Mouse (Mus musculus) liver, embryonic 14.5 days (tissue): ENCODE measurements around the gene Myb. TPM values are rescaled to one million over a fixed set of nuclear protein-coding genes. Genes with fewer than 3 reads are reported as not detected.

ENCODE experiments used
- ATAC-seq: fragments of 200-750 bp; cut with Nextera tagmentation; 2 replicates; pipeline ENCODE4 v1.8.0; 2017; ENCODE audit warnings: moderate number of reproducible peaks, mild to moderate bottlenecking, moderate library complexity; ENCODE audit not compliant: insufficient read depth
- DNase-seq, 3 experiments: peaks; one replicate each; pipeline ENCODE4 v3.0.0-alpha.2; 2012 to 2013; ENCODE audit warnings: low read depth in 3 of 3, low spot score in 3 of 3
- H3K27ac ChIP-seq: fragments of 300-500 bp; sonication (generic); 2 replicates; pipeline ENCODE4 v1.5.1; 2014; ENCODE audit warnings: moderate library complexity, mild to moderate bottlenecking, control low read depth, inconsistent platforms
- H3K27me3 ChIP-seq: fragments of 300-500 bp; sonication (generic); 2 replicates; pipeline ENCODE4 v1.6.1; 2014; ENCODE audit warnings: mild to moderate bottlenecking, low read length, moderate library complexity; ENCODE audit not compliant: control insufficient read depth, insufficient read depth
- H3K36me3 ChIP-seq: fragments of 300-500 bp; sonication (generic); replicated peaks from 2 replicates; pipeline ENCODE4 v1.6.1; 2014; ENCODE audit warnings: low read depth; ENCODE audit not compliant: control insufficient read depth, insufficient read depth
- H3K4me1 ChIP-seq, 2 experiments: fragments of 200-500 bp in 1 of 2; fragments of 300-500 bp in 1 of 2; sonication (generic) in 1 of 2; replicated peaks; 2 replicates each; pipeline ENCODE4 v1.6.1; 2012 to 2014; ENCODE audit warnings: antibody characterized with exemption in 1 of 2, inconsistent platforms in 1 of 2, low read length in 1 of 2; ENCODE audit not compliant: control insufficient read depth in 2 of 2, insufficient read depth in 2 of 2
- H3K4me2 ChIP-seq: fragments of 300-500 bp; sonication (generic); 2 replicates; pipeline ENCODE4 v1.6.1; 2014; ENCODE audit warnings: low read depth, mild to moderate bottlenecking, control low read depth, moderate library complexity
- H3K4me3 ChIP-seq, 2 experiments: fragments of 200-500 bp in 1 of 2; fragments of 300-500 bp in 1 of 2; sonication (generic) in 1 of 2; 2 replicates each; pipeline ENCODE4 v1.5.1; 2012 to 2014; ENCODE audit warnings: low read depth in 2 of 2, low read length in 2 of 2, mild to moderate bottlenecking in 2 of 2, control low read depth in 1 of 2, inconsistent platforms in 1 of 2, moderate library complexity in 1 of 2; ENCODE audit not compliant: insufficient read depth in 1 of 2
- H3K9ac ChIP-seq: fragments of 300-500 bp; sonication (generic); replicated peaks from 2 replicates; pipeline ENCODE4 v1.6.1; 2014; ENCODE audit warnings: mild to moderate bottlenecking, control low read depth, moderate library complexity
- H3K9me3 ChIP-seq: fragments of 300-500 bp; sonication (generic); 2 replicates; pipeline ENCODE4 v1.6.1; 2016; ENCODE audit warnings: low read length, mixed read lengths; ENCODE audit not compliant: control insufficient read depth
- CTCF ChIP-seq: IDR thresholded peaks from 2 replicates; pipeline ENCODE4 v1.5.1; 2016; ENCODE audit warnings: antibody characterized with exemption, low read depth, control low read depth
- EP300 ChIP-seq: IDR thresholded peaks from 2 replicates; pipeline ENCODE4 v1.6.1; 2016; ENCODE audit warnings: antibody characterized with exemption, low read depth
- WGBS: fragments of 180-500 bp; shearing (Covaris S2); extraction: QIAGEN DNeasy Blood & Tissue Kit; methylation state at CpG from one replicate; pipeline ENCODE4 v1.1.7; 2014; ENCODE audit not compliant: insufficient replicate concordance; 5-methylcytosine and 5-hydroxymethylcytosine counted together
- polyA plus RNA-seq, 2 experiments: library from polyadenylated mRNA; depleted of rRNA in 1 of 2; stranded (reverse) in 1 of 2; unstranded in 1 of 2; fragments of >200 nt; fragmentation: Nextera tagmentation in 1 of 2; extraction: Ambion mirVana in 1 of 2; gene quantifications; 2 replicates each; pipeline versions ENCODE4 v1.2.1 to v1.2.3; 2012 to 2014

Gene Myb
- polyA plus RNA-seq, 2 experiments = 11.7 to 16.9 TPM

DNA sequence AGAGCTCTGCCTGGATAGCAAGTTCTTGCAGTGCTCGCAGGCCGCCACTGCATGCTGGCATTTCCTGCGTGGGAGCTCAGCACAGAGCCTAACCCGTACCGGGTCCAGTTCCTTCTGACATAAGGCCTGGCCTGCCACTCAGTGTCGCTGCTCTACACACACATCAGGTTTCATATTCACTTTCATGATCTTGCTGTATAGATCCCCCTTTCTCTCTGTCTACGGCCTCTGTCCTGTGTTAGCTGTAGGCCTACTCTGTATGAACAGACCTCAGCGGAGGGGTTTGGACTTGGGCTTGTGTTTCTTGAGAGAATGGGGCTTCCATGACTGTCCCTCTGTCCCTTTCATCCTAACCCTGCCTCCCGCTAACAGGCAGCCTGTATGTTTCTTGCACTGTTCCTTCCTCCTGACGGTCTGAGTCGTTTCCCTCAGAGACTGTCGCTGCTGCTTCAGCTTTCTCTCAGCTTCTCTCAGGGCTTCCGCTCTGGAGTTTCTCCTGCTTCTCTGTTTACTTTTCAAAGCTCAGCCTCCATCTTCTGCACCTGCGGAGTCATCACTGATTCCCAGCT, 83.5 kb downstream of the Myb start:
- Histone ChIP-seq H3K36me3 (no peaks in the 10 kb centered on the region), H3K4me2 (no peak overlapping the region), H3K27me3 (no peaks in the 10 kb centered on the region), H3K4me3 (no peak overlapping the region), H3K9ac (no peak overlapping the region), H3K9me3 (no peaks in the 10 kb centered on the region), H3K27ac (no peak overlapping the region), H3K4me1 (no peaks in the 10 kb centered on the region)
- ATAC-seq (0 out of 2 replicates have a peak, but pooled peaks have one; percentile 33), DNase-seq (no peak)
- 44% methylated on average over 14 of the region's 14 CpGs for WGBS
- no peak for TF ChIP-seq EP300
- no peak for TF ChIP-seq CTCF

DNA sequence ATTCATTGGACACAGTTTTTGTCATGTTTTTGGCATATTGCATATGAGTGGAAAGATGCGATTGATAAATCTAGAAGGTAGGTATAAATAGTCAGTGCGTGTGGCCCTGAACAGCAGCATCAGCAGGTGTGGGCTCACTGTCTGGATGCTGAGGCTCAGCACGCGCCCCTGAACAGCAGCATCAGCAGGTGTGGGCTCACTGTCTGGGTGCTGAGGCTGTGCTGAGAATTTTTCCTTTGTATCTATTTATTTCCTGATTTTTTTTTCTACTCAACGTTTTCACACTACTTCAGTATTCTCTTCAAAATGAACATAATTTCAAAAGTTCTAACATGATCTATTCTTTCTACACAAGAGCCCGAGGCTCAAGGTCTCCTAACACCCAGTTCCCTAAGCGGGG, 84.1 kb downstream of the Myb start:
- H3K27ac ChIP-seq = no peak overlapping the region
- H3K4me2 ChIP-seq = no peak overlapping the region

DNA sequence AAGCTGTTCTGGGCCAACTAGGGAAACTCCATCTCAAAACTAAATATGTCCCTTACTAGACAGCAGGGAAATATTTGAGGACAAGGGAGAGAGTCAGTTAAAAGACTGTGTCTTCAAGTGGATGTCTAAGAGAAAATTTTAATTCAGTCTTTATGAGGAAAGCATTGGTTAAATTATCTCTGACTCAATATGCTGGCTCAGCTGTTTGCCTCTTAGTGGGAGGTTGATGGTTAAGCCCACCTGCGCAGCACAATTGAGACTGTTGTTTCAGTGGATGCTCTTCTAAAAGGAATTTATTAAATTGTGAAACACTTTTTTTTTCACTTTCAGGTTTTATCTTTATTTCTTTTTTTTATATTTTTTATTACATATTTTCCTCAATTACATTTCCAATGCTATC, 84.6 kb downstream of the Myb start:
- WGBS = 74% methylated on average over 1 of the region's 1 CpGs
- H3K4me3 ChIP-seq = no peak overlapping the region

More for the DNA sequence above, 84.1 kb downstream of the Myb start:
- Histone ChIP-seq H3K27me3 (no peaks in the 10 kb centered on the region), H3K9ac (no peak overlapping the region), H3K4me3 (no peak overlapping the region), H3K36me3 (no peaks in the 10 kb centered on the region), H3K4me1 (no peaks in the 10 kb centered on the region), H3K9me3 (no peaks in the 10 kb centered on the region)
- no peak for DNase-seq
- WGBS = 63% methylated on average over 7 of the region's 7 CpGs
- TF ChIP-seq EP300 (no peak), CTCF (no peak)
- no peak for ATAC-seq

More for the DNA sequence above, 84.6 kb downstream of the Myb start:
- Histone ChIP-seq H3K27ac (no peak overlapping the region), H3K4me1 (no peaks in the 10 kb centered on the region), H3K27me3 (no peaks in the 10 kb centered on the region), H3K4me2 (no peak overlapping the region), H3K9ac (no peak overlapping the region), H3K9me3 (no peaks in the 10 kb centered on the region), H3K36me3 (no peaks in the 10 kb centered on the region)
- no peak for ATAC-seq
- DNase-seq = no peak
- TF ChIP-seq EP300 (no peak), CTCF (no peak)

Other genes with a start within 250 kb of the Myb start
- gene Ahi1, start 208.4 kb downstream of the Myb start, polyA plus RNA-seq (2012; rRNA removed) = 3.5 and 4.2 TPM in 2 replicates
- 4.6 and 5.3 TPM in 2 replicates for gene Ahi1, start 208.4 kb downstream of the Myb start, polyA plus RNA-seq (2014; fragmentation: Nextera tagmentation; extraction: Ambion mirVana)
- 13.5 and 18.0 TPM in 2 replicates for gene Hbs1l, start 135.0 kb upstream of the Myb start, polyA plus RNA-seq (2012; rRNA removed)
- gene Hbs1l, start 135.0 kb upstream of the Myb start, polyA plus RNA-seq (2014; fragmentation: Nextera tagmentation; extraction: Ambion mirVana) = 56.1 and 61.8 TPM in 2 replicates
- gene Aldh8a1, start 216.3 kb upstream of the Myb start, polyA plus RNA-seq (2012; rRNA removed) = 7.8 and 11.6 TPM in 2 replicates
- gene Aldh8a1, start 216.3 kb upstream of the Myb start, polyA plus RNA-seq (2014; fragmentation: Nextera tagmentation; extraction: Ambion mirVana) = 21.5 and 23.2 TPM in 2 replicates